Mouse (Mus musculus): ENCODE results near the gene Trappc10. TPM values are rescaled to one million over a fixed set of nuclear protein-coding genes. Genes with fewer than 3 reads are reported as not detected.

The Trappc10 gene
- polyA plus RNA-seq, 1 experiment from 2014 or later, result 10.2 TPM

GRCm38 (mm10) chr10:78183577-78183976 is 60.9 kb downstream of the Trappc10 start:
- Histone ChIP-seq H3K36me3 (replicated peaks) (peaks cover 71% of the 10 kb centered on the region), H3K9me3 (no peaks in the 10 kb centered on the region), H3K27me3 (replicated peaks; ENCODE audit: low read depth, poor library complexity, severe bottlenecking) (no peaks in the 10 kb centered on the region), H3K4me1 (peaks cover 16% of the 10 kb centered on the region), H3K27ac (replicated peaks) (no peak overlapping the region), H3K4me3 (peak overlapping the region; percentile 84)
- WGBS, result 87% methylated on average over 3 of the region's 3 CpGs
- DNase-seq (ENCODE audit: low spot score), result no peak

- Histone ChIP-seq H3K27ac (replicated peaks) (no peak overlapping the region), H3K4me1 (peaks cover 16% of the 10 kb centered on the region), H3K27me3 (replicated peaks; ENCODE audit: low read depth, poor library complexity, severe bottlenecking) (no peaks in the 10 kb centered on the region), H3K4me3 (no peak overlapping the region), H3K36me3 (replicated peaks) (peaks cover 71% of the 10 kb centered on the region), H3K9me3 (no peaks in the 10 kb centered on the region)
- DNase-seq (ENCODE audit: low spot score), result no peak
- 94% methylated on average over 17 of the region's 17 CpGs for WGBS
These were observed 62.1 kb downstream of the Trappc10 start for GRCm38 (mm10) chr10:78182321-78182720.

GRCm38 (mm10) chr10:78174474-78174873 is 70.0 kb downstream of the Trappc10 start:
- H3K4me1 ChIP-seq, result peaks cover 6% of the 10 kb centered on the region
- H3K27ac ChIP-seq (replicated peaks), result no peak overlapping the region
- H3K27me3 ChIP-seq (replicated peaks; ENCODE audit: low read depth, poor library complexity, severe bottlenecking), result no peaks in the 10 kb centered on the region
- no peak for DNase-seq (ENCODE audit: low spot score)
- no peak overlapping the region for H3K4me3 ChIP-seq
- peaks cover 91% of the 10 kb centered on the region for H3K36me3 ChIP-seq (replicated peaks)
- H3K9me3 ChIP-seq, result no peaks in the 10 kb centered on the region
- WGBS, result 90% methylated on average over 5 of the region's 5 CpGs

GRCm38 (mm10) chr10:78171581-78171980 is 72.9 kb downstream of the Trappc10 start:
- no peak overlapping the region for H3K4me3 ChIP-seq
- H3K27ac ChIP-seq (replicated peaks), result no peak overlapping the region
- DNase-seq (ENCODE audit: low spot score), result no peak
- H3K27me3 ChIP-seq (replicated peaks; ENCODE audit: low read depth, poor library complexity, severe bottlenecking), result no peaks in the 10 kb centered on the region
- no peaks in the 10 kb centered on the region for H3K9me3 ChIP-seq
- peaks cover 73% of the 10 kb centered on the region for H3K36me3 ChIP-seq (replicated peaks)
- 91% methylated on average over 9 of the region's 9 CpGs for WGBS
- peaks cover 19% of the 10 kb centered on the region for H3K4me1 ChIP-seq

- Histone ChIP-seq H3K27ac (replicated peaks) (no peak overlapping the region), H3K36me3 (replicated peaks) (peaks cover 73% of the 10 kb centered on the region)
- 91% methylated on average over 7 of the region's 7 CpGs for WGBS
These were observed 73.4 kb downstream of the Trappc10 start for GRCm38 (mm10) chr10:78171057-78171456.

GRCm38 (mm10) chr10:78170445-78170844 is 74.0 kb downstream of the Trappc10 start:
- Histone ChIP-seq H3K4me1 (peaks cover 19% of the 10 kb centered on the region), H3K27me3 (replicated peaks; ENCODE audit: low read depth, poor library complexity, severe bottlenecking) (no peaks in the 10 kb centered on the region), H3K27ac (replicated peaks) (peak overlapping the region; percentile 92; the same call in 1 of the 2 replicates), H3K9me3 (no peaks in the 10 kb centered on the region), H3K4me3 (peak overlapping the region; percentile 89), H3K36me3 (replicated peaks) (peaks cover 73% of the 10 kb centered on the region)
- no peak for DNase-seq (ENCODE audit: low spot score)
- WGBS, result 68% methylated on average over 2 of the region's 2 CpGs

More at GRCm38 (mm10) chr10:78171057-78171456, 73.4 kb downstream of the Trappc10 start:
- peaks cover 19% of the 10 kb centered on the region for H3K4me1 ChIP-seq
- DNase-seq (ENCODE audit: low spot score), result no peak
- no peaks in the 10 kb centered on the region for H3K9me3 ChIP-seq
- no peaks in the 10 kb centered on the region for H3K27me3 ChIP-seq (replicated peaks; ENCODE audit: low read depth, poor library complexity, severe bottlenecking)
- H3K4me3 ChIP-seq, result no peak overlapping the region

- DNase-seq (ENCODE audit: low spot score), result peak; percentile 100
- WGBS, result 2% methylated on average over 50 of the region's 50 CpGs
- Histone ChIP-seq H3K36me3 (replicated peaks) (peaks cover 73% of the 10 kb centered on the region), H3K9me3 (no peaks in the 10 kb centered on the region), H3K4me3 (peak within 1 kb of the TSS; percentile 89), H3K27me3 (replicated peaks; ENCODE audit: low read depth, poor library complexity, severe bottlenecking) (no peaks in the 10 kb centered on the region), H3K4me1 (peaks cover 19% of the 10 kb centered on the region), H3K27ac (replicated peaks) (peak within 1 kb of the TSS; percentile 92)
These were observed 75.0 kb downstream of the Trappc10 start, which contains the start of gene D10Jhu81e for GRCm38 (mm10) chr10:78169281-78170042. Gene D10Jhu81e, minus strand, starts transcription at chr10:78169782.

- DNase-seq (ENCODE audit: low spot score), result no peak
- Histone ChIP-seq H3K4me1 (peaks cover 19% of the 10 kb centered on the region), H3K9me3 (no peaks in the 10 kb centered on the region), H3K36me3 (replicated peaks) (peaks cover 71% of the 10 kb centered on the region), H3K27me3 (replicated peaks; ENCODE audit: low read depth, poor library complexity, severe bottlenecking) (no peaks in the 10 kb centered on the region), H3K4me3 (peak overlapping the region; percentile 89), H3K27ac (replicated peaks) (peak overlapping the region; percentile 92)
- WGBS, result 88% methylated on average over 11 of the region's 11 CpGs
These were observed 75.6 kb downstream of the Trappc10 start for GRCm38 (mm10) chr10:78168792-78169191.

GRCm38 (mm10) chr10:78167775-78168174 is 76.7 kb downstream of the Trappc10 start:
- H3K27me3 ChIP-seq (replicated peaks; ENCODE audit: low read depth, poor library complexity, severe bottlenecking), result no peaks in the 10 kb centered on the region
- H3K4me3 ChIP-seq, result no peak overlapping the region
- H3K36me3 ChIP-seq (replicated peaks), result peaks cover 71% of the 10 kb centered on the region
- no peak for DNase-seq (ENCODE audit: low spot score)
- H3K9me3 ChIP-seq, result no peaks in the 10 kb centered on the region
- H3K4me1 ChIP-seq, result peaks cover 19% of the 10 kb centered on the region
- no peak overlapping the region for H3K27ac ChIP-seq (replicated peaks)

- H3K4me3 ChIP-seq, result no peak overlapping the region
- 90% methylated on average over 7 of the region's 7 CpGs for WGBS
- peaks cover 19% of the 10 kb centered on the region for H3K4me1 ChIP-seq
- peaks cover 71% of the 10 kb centered on the region for H3K36me3 ChIP-seq (replicated peaks)
- no peak overlapping the region for H3K27ac ChIP-seq (replicated peaks)
- no peak for DNase-seq (ENCODE audit: low spot score)
- no peaks in the 10 kb centered on the region for H3K27me3 ChIP-seq (replicated peaks; ENCODE audit: low read depth, poor library complexity, severe bottlenecking)
- H3K9me3 ChIP-seq, result no peaks in the 10 kb centered on the region
These were observed 77.1 kb downstream of the Trappc10 start for GRCm38 (mm10) chr10:78167333-78167732.

GRCm38 (mm10) chr10:78165256-78166005 is 79.0 kb downstream of the Trappc10 start:
- H3K27ac ChIP-seq (replicated peaks), result no peak overlapping the region

GRCm38 (mm10) chr10:78164786-78165185 is 79.7 kb downstream of the Trappc10 start:
- WGBS, result 94% methylated on average over 12 of the region's 12 CpGs
- Histone ChIP-seq H3K27me3 (replicated peaks; ENCODE audit: low read depth, poor library complexity, severe bottlenecking) (no peaks in the 10 kb centered on the region), H3K36me3 (replicated peaks) (peaks cover 69% of the 10 kb centered on the region), H3K9me3 (no peaks in the 10 kb centered on the region), H3K4me3 (no peak overlapping the region), H3K27ac (replicated peaks) (no peak overlapping the region), H3K4me1 (peaks cover 14% of the 10 kb centered on the region)
- no peak for DNase-seq (ENCODE audit: low spot score)

More at GRCm38 (mm10) chr10:78165256-78166005, 79.0 kb downstream of the Trappc10 start:
- Histone ChIP-seq H3K27me3 (replicated peaks; ENCODE audit: low read depth, poor library complexity, severe bottlenecking) (no peaks in the 10 kb centered on the region), H3K4me3 (no peak overlapping the region), H3K36me3 (replicated peaks) (peaks cover 68% of the 10 kb centered on the region), H3K4me1 (peaks cover 18% of the 10 kb centered on the region), H3K9me3 (no peaks in the 10 kb centered on the region)
- 92% methylated on average over 21 of the region's 21 CpGs for WGBS
- no peak for DNase-seq (ENCODE audit: low spot score)
